Mouse (Mus musculus) ES-Bruce4 (cell line): ENCODE results near the gene Pus10.

Experiments used
- CTCF ChIP-seq: IDR thresholded peaks from one replicate; pipeline ENCODE4 v1.8.1; 2011; ENCODE audit warnings: low read depth, low read length
- EP300 ChIP-seq: IDR thresholded peaks from 2 replicates; pipeline ENCODE4 v1.6.1; 2011; ENCODE audit warnings: low read depth, low read length; ENCODE audit not compliant: insufficient read depth
- POLR2A ChIP-seq: IDR thresholded peaks from one replicate; pipeline ENCODE4 v1.8.1; 2011; ENCODE audit warnings: low read length; ENCODE audit not compliant: insufficient read depth

- TF ChIP-seq CTCF (no peak), POLR2A (no peak), EP300 (no peak)
Measured at GRCm38 (mm10) chr11:23664232-23664631, 1.2 kb upstream of the Pus10 start.
